Mouse (Mus musculus) ES-E14 (cell line): ENCODE results near the gene Zfp626. TPM values are rescaled to one million over a fixed set of nuclear protein-coding genes. Genes with fewer than 3 reads are reported as not detected.

Source experiments
- DNase-seq: peaks from one replicate; pipeline ENCODE4 v3.0.0-alpha.2; 2013; ENCODE audit warnings: low read depth, low spot score
- H3K27ac ChIP-seq: 2 replicates; pipeline ENCODE4 v1.5.1; 2012; ENCODE audit warnings: low read depth, mild to moderate bottlenecking, low read length, moderate library complexity, mixed read lengths; ENCODE audit not compliant: poor library complexity, insufficient read depth, severe bottlenecking
- H3K36me3 ChIP-seq: 2 replicates; pipeline ENCODE4 v1.6.1; 2012; ENCODE audit warnings: mild to moderate bottlenecking, low read length, moderate library complexity, mixed read lengths; ENCODE audit not compliant: control insufficient read depth, poor library complexity, insufficient read depth, severe bottlenecking
- H3K4me1 ChIP-seq, 2 experiments: fragments of 150-350 bp in 1 of 2; sonication (generic) in 1 of 2; 2 replicates each; pipeline ENCODE4 v1.6.1; 2012; ENCODE audit warnings: low read length in 2 of 2, mild to moderate bottlenecking in 1 of 2, mixed read lengths in 1 of 2; ENCODE audit not compliant: control insufficient read depth in 2 of 2, insufficient read depth in 2 of 2, poor library complexity in 1 of 2
- H3K4me3 ChIP-seq, 2 experiments: fragments of 150-350 bp in 1 of 2; sonication (generic) in 1 of 2; 2 replicates each; pipeline ENCODE4 v1.5.1; 2012; ENCODE audit warnings: low read length in 2 of 2, low read depth in 1 of 2, mild to moderate bottlenecking in 1 of 2, mixed read lengths in 1 of 2; ENCODE audit not compliant: insufficient read depth in 1 of 2, poor library complexity in 1 of 2, severe bottlenecking in 1 of 2
- H3K9ac ChIP-seq: 2 replicates; pipeline ENCODE4 v1.6.1; 2012; ENCODE audit warnings: low read depth, mild to moderate bottlenecking, low read length, mixed read lengths; ENCODE audit not compliant: poor library complexity, insufficient read depth, severe bottlenecking
- H3K9me3 ChIP-seq: fragments of 150-350 bp; sonication (generic); 2 replicates; pipeline ENCODE4 v1.6.1; 2012; ENCODE audit warnings: low read depth, mild to moderate bottlenecking, low read length; ENCODE audit not compliant: control insufficient read depth, insufficient read depth
- CHD2 ChIP-seq: IDR thresholded peaks from 2 replicates; pipeline ENCODE4 v1.6.1; 2014; ENCODE audit warnings: mild to moderate bottlenecking, low read depth, low read length, inconsistent platforms
- HCFC1 ChIP-seq: IDR thresholded peaks from 2 replicates; pipeline ENCODE4 v1.6.1; 2012; ENCODE audit warnings: low read length, inconsistent platforms, borderline replicate concordance; ENCODE audit not compliant: insufficient read depth
- MAFK ChIP-seq: IDR thresholded peaks from 2 replicates; pipeline ENCODE4 v1.6.1; 2014; ENCODE audit warnings: mild to moderate bottlenecking, low read depth, low read length, inconsistent platforms; ENCODE audit not compliant: insufficient read depth
- ZC3H11A ChIP-seq: IDR thresholded peaks from 2 replicates; pipeline ENCODE4 v1.6.1; 2012; ENCODE audit warnings: low read depth, mild to moderate bottlenecking, inconsistent platforms, low read length, borderline replicate concordance
- ZNF384 ChIP-seq: IDR thresholded peaks from 2 replicates; pipeline ENCODE4 v1.6.1; 2012; ENCODE audit warnings: low read depth, low read length, inconsistent platforms
- in situ Hi-C, 2 experiments: fragments of 600-800 bp; cut with MboI; formaldehyde crosslinking; loops; one replicate each; pipeline ENCODE4 v1.15.1; 2025; ENCODE audit warnings: low sequenced_read_pairs in 2 of 2, inconsistent platforms in 1 of 2; ENCODE audit not compliant: unreplicated experiment in 2 of 2
- total RNA-seq: library from RNA; depleted of rRNA; stranded (reverse); fragments of 300-350 nt; gene quantifications from 2 replicates; pipeline ENCODE4 v1.2.3, GENCODE M21; 2012

Zfp626 gene
- total RNA-seq, 1 experiment = 9.3 TPM

DNA sequence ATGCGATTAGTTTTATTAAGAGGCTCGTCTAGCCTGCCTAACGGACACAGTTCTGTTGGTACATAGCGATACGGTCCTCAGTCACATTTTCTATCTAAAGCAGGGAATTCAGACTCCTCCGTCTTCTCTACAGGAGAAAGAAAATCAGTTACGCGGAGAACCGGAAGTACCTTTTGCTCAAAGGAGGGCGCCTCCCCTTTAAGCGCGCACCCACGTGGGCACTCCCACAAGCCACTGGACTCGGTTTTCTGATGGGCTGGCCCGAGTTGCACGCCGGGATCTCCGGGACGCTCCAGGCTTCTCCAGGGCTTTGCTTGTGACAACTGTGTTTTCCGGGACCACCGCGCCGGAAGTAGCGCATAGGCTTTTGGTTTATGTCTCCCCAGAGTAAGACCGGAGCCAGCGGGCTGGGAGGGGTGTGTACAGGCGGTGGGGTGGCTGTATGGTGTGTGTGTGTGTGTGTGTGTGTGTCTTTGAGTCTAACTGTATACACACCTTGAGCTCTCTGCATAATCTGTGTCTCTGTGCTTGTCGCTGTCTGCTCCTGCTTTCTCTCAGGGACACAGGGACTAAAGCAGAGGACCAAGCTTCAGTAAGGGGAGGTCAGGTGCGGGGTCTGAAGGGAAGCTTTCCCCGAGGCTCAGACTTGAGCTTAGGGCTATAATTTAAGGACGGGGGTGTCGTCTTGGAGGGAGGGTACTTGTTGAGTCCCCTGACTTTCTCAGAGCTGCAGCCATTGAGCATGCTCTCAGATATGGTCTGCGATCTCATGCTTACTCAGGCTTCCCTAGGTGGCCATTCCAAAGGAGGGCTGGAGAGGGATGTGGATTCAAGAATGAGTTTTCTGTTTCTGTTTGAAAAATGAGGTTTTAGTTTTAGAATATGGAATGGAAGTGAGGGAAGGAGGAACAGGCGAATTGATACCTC is 31.6 kb downstream of the Zfp626 start, which contains the start of gene Zfp59:
Gene Zfp59 (plus strand): TSS at position 285 of the 927 bp plus-strand sequence.
- Histone ChIP-seq H3K4me3 (peak within 1 kb of the TSS; percentile 86 to 92), H3K9me3 (no peaks in the 10 kb centered on the region), H3K27ac (peak within 1 kb of the TSS; percentile 81), H3K36me3 (no peaks in the 10 kb centered on the region), H3K4me1 (peaks cover 3 to 7% of the 10 kb centered on the region in 2 experiments; a peak in 3 of 4 replicates), H3K9ac (peak within 1 kb of the TSS; percentile 77)
- in situ Hi-C loops = no loop called here
- TF ChIP-seq HCFC1 = peak; percentile 62; the same call in 1 of the 2 replicates
- no peak for TF ChIP-seq CHD2
- peak; percentile 76 for DNase-seq

DNA sequence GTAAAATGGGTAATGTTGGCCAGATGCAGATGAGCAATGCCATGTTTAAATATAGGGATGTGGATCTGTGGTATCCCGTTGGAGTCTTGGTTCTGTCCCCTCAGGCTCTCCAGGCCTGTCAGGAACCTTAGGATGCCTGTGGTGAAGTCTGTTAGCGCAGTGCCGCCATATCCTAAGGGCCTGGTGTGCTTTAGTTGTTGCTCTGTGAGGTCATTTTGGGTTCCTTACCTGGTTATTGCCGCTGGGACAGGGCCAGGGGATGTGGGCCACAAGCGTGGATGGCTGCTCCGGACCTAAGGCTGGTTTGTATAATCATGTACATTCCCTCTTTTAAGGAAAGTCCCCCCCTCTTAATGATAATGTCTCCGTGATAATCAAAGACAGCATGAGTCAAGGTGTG is 32.6 kb downstream of the Zfp626 start:
- peaks cover 3 to 7% of the 10 kb centered on the region in 2 experiments; a peak in 3 of 4 replicates for H3K4me1 ChIP-seq
- no peaks in the 10 kb centered on the region for H3K9me3 ChIP-seq
- H3K4me3 ChIP-seq = peak overlapping the region; percentile 86 to 92
- TF ChIP-seq CHD2 = no peak
- no peak for TF ChIP-seq MAFK
- no peak for TF ChIP-seq HCFC1
- TF ChIP-seq ZNF384 = no peak
- no peak for TF ChIP-seq ZC3H11A
- DNase-seq = peak; percentile 21
- H3K9ac ChIP-seq = peak overlapping the region; percentile 77
- peak overlapping the region; percentile 75 for H3K27ac ChIP-seq
- peaks cover 2% of the 10 kb centered on the region for H3K36me3 ChIP-seq
- in situ Hi-C loops = no loop called here

DNA sequence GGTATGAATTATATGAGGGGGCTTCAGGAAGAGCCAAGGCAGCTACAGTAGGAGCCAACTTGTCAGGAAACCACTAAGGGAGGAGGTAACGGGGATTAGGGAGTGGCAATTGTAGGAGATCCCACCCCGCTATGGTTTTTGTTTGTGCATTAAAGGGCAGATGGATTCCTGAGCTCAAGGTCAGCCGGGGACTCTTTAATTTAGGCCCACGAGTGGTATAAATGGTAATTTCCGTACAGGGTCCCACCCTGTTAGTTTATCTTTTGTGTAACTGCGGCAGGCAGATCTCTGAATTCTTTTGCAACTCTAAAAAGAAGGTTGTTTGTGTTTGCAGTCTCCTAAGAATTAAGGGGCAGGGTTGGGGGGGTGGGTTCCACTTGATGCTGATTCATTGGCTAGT is 33.1 kb downstream of the Zfp626 start:
- TF ChIP-seq ZC3H11A (no peak), CHD2 (peak; percentile 58; the same call in 1 of the 2 replicates)
- in situ Hi-C loops = no loop called here
- peak; percentile 72 for DNase-seq
- no peaks in the 10 kb centered on the region for H3K9me3 ChIP-seq
- H3K27ac ChIP-seq = peak overlapping the region; percentile 87; the same call in 1 of the 2 replicates
- peak overlapping the region; percentile 77; the same call in 1 of the 2 replicates for H3K9ac ChIP-seq
- peaks cover 6% of the 10 kb centered on the region for H3K36me3 ChIP-seq
- peak overlapping the region; percentile 86 to 92 for H3K4me3 ChIP-seq
- H3K4me1 ChIP-seq = peaks cover 3 to 7% of the 10 kb centered on the region in 2 experiments; a peak in 3 of 4 replicates

DNA sequence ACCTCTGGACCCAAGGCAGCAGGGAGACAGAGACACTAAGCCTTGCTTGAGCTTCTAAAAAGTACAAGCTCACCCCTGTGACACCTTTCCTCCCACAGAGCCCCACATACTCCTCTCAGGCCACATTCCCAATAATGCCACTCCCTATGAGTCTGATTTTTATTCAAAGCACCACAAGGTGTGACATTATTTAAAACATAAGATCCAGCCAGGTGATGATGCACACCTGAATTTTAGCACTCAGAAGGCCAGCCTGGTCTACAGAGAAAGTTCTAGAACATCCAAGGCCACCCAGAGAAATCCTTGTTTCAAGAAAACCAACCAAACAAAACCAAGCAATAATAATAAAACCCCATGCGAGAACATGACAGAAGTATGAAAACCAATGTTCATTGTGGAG is 50.2 kb downstream of the Zfp626 start, which contains the start of gene Zfp607a:
Gene Zfp607a (plus strand): TSS at position 301 of the 400 bp plus-strand sequence.
- no peak within 1 kb of the TSS for H3K9ac ChIP-seq
- H3K4me3 ChIP-seq = no peak within 1 kb of the TSS
- no peak for DNase-seq
- peaks cover 6% of the 10 kb centered on the region for H3K36me3 ChIP-seq
- in situ Hi-C loops = no loop called here
- H3K9me3 ChIP-seq = no peaks in the 10 kb centered on the region
- H3K27ac ChIP-seq = no peak within 1 kb of the TSS
- peaks cover 2 to 6% of the 10 kb centered on the region in 2 experiments; a peak in 2 of 4 replicates for H3K4me1 ChIP-seq
- TF ChIP-seq HCFC1 = no peak
- TF ChIP-seq MAFK = no peak
- TF ChIP-seq ZNF384 = no peak
- TF ChIP-seq CHD2 = no peak
- TF ChIP-seq ZC3H11A = no peak
